Mouse (Mus musculus): ENCODE results near the gene Rora.
A peak's percentile ranks its signal among the peaks of the same experiment; 100 is the strongest.

Rora gene

GRCm38 (mm10) chr9:68653211-68654038, at the start of gene Rora:
Gene Rora, plus strand, starts transcription at chr9:68653786.
- peak; percentile 45 for DNase-seq

- DNase-seq, result no peak
Observed at GRCm38 (mm10) chr9:68614006-68614405, 39.6 kb upstream of the Rora start.

- DNase-seq, result no peak
Observed at GRCm38 (mm10) chr9:68617116-68617515, 36.5 kb upstream of the Rora start.

GRCm38 (mm10) chr9:68620036-68620435, 33.5 kb upstream of the Rora start:
- no peak for DNase-seq

GRCm38 (mm10) chr9:68620441-68620840, 33.1 kb upstream of the Rora start:
- no peak for DNase-seq

- DNase-seq, result no peak
Observed at GRCm38 (mm10) chr9:68624981-68625380, 28.6 kb upstream of the Rora start.

GRCm38 (mm10) chr9:68637301-68637700, 16.3 kb upstream of the Rora start:
- no peak for DNase-seq

GRCm38 (mm10) chr9:68641123-68641522, 12.5 kb upstream of the Rora start:
- no peak for DNase-seq

GRCm38 (mm10) chr9:68648061-68648460, 5.5 kb upstream of the Rora start:
- DNase-seq, result no peak

GRCm38 (mm10) chr9:68654039-68654332, 400 bp downstream of the Rora start:
- no peak for DNase-seq

- DNase-seq, result peak; percentile 5
Observed at GRCm38 (mm10) chr9:68654333-68655017, 889 bp downstream of the Rora start.

GRCm38 (mm10) chr9:68655018-68656005, 1.7 kb downstream of the Rora start:
- peak; percentile 53 for DNase-seq

GRCm38 (mm10) chr9:68656076-68656795, 2.6 kb downstream of the Rora start:
- peak; percentile 40 for DNase-seq

- DNase-seq, result no peak
Observed at GRCm38 (mm10) chr9:68656796-68657130, 3.2 kb downstream of the Rora start.

GRCm38 (mm10) chr9:68670731-68671130, 17.1 kb downstream of the Rora start:
- no peak for DNase-seq

GRCm38 (mm10) chr9:68672459-68672858, 18.9 kb downstream of the Rora start:
- DNase-seq, result no peak

GRCm38 (mm10) chr9:68673221-68673620, 19.6 kb downstream of the Rora start:
- DNase-seq, result no peak

- DNase-seq, result no peak
Observed at GRCm38 (mm10) chr9:68679871-68680374, 26.3 kb downstream of the Rora start.

GRCm38 (mm10) chr9:68683938-68684337, 30.4 kb downstream of the Rora start:
- DNase-seq, result no peak

- no peak for DNase-seq
Observed at GRCm38 (mm10) chr9:68685562-68685961, 32.0 kb downstream of the Rora start.

GRCm38 (mm10) chr9:68687251-68687874, 33.8 kb downstream of the Rora start:
- DNase-seq, result no peak

GRCm38 (mm10) chr9:68688151-68688550, 34.6 kb downstream of the Rora start:
- no peak for DNase-seq

All from kidney, adult 11 months (tissue).